Mouse (Mus musculus) small intestine, adult 2 months (tissue): ENCODE measurements around the gene Clptm1l. TPM values are rescaled to one million over a fixed set of nuclear protein-coding genes. Genes with fewer than 3 reads are reported as not detected.

Source experiments
- H3K27ac ChIP-seq: fragments of 200-500 bp; 2 replicates; pipeline ENCODE4 v1.5.1; 2012; ENCODE audit warnings: low read depth, low read length, control low read depth, inconsistent platforms; ENCODE audit not compliant: insufficient read depth
- H3K27me3 ChIP-seq: fragments of 200-500 bp; 2 replicates; pipeline ENCODE4 v1.6.1; 2012; ENCODE audit warnings: mild to moderate bottlenecking, moderate library complexity, low read length, inconsistent platforms; ENCODE audit not compliant: control insufficient read depth, insufficient read depth
- H3K36me3 ChIP-seq: fragments of 200-500 bp; 2 replicates; pipeline ENCODE4 v1.6.1; 2012; ENCODE audit warnings: mild to moderate bottlenecking, low read length, control low read depth, inconsistent platforms; ENCODE audit not compliant: control insufficient read depth, insufficient read depth
- H3K4me1 ChIP-seq: fragments of 200-500 bp; 2 replicates; pipeline ENCODE4 v1.6.1; 2012; ENCODE audit warnings: low read length, inconsistent platforms, mixed read lengths; ENCODE audit not compliant: control insufficient read depth, insufficient read depth, insufficient read length
- H3K4me3 ChIP-seq: fragments of 200-500 bp; 2 replicates; pipeline ENCODE4 v1.5.1; 2012; ENCODE audit warnings: low read depth, mild to moderate bottlenecking, control low read depth, inconsistent platforms, low read length, moderate library complexity
- CTCF ChIP-seq: fragments of 200-500 bp; IDR thresholded peaks from 2 replicates; pipeline ENCODE4 v1.5.1; 2012; ENCODE audit warnings: low read depth, mild to moderate bottlenecking, control low read depth, inconsistent platforms, low read length, moderate library complexity, mixed read lengths; ENCODE audit not compliant: insufficient replicate concordance, insufficient read length; ENCODE audit errors: extremely low read depth
- POLR2A ChIP-seq: fragments of 200-500 bp; IDR thresholded peaks from 2 replicates; pipeline ENCODE4 v1.6.1; 2012; ENCODE audit warnings: low read depth, mild to moderate bottlenecking, control low read depth, inconsistent platforms, low read length, moderate library complexity
- WGBS: fragments of 180-500 bp; shearing (Covaris S2); methylation state at CpG from one replicate; pipeline ENCODE4 v1.1.7; 2018; 5-methylcytosine and 5-hydroxymethylcytosine counted together
- polyA plus RNA-seq: library from polyadenylated mRNA; depleted of rRNA; stranded (reverse); fragments of >200 nt; gene quantifications from 2 replicates; pipeline ENCODE4 v1.2.3, GENCODE M21; 2012; rRNA removed

The Clptm1l gene
- 107 and 134 TPM in 2 replicates for polyA plus RNA-seq

GRCm38 (mm10) chr13:73603522-73604155, at the start of gene Clptm1l:
Clptm1l (plus strand) TSS chr13:73604006.
- no peaks in the 10 kb centered on the region for H3K27me3 ChIP-seq
- WGBS = under 1% methylated on average over 53 of the region's 53 CpGs
- peak within 1 kb of the TSS; percentile 93 for H3K4me3 ChIP-seq
- peaks cover 15% of the 10 kb centered on the region for H3K36me3 ChIP-seq
- peak within 1 kb of the TSS; percentile 67 for H3K27ac ChIP-seq
- H3K4me1 ChIP-seq = peaks cover 9% of the 10 kb centered on the region
- TF ChIP-seq POLR2A (peak; percentile 73), CTCF (no peak)

GRCm38 (mm10) chr13:73564201-73564600, 39.6 kb upstream of the Clptm1l start:
- H3K27ac ChIP-seq = no peak overlapping the region
- H3K36me3 ChIP-seq = no peaks in the 10 kb centered on the region
- H3K4me3 ChIP-seq = no peak overlapping the region
- 83% methylated on average over 5 of the region's 5 CpGs for WGBS
- H3K27me3 ChIP-seq = no peaks in the 10 kb centered on the region
- H3K4me1 ChIP-seq = no peaks in the 10 kb centered on the region
- TF ChIP-seq POLR2A (no peak), CTCF (no peak)

GRCm38 (mm10) chr13:73575051-73575450, 28.8 kb upstream of the Clptm1l start:
- no peaks in the 10 kb centered on the region for H3K4me1 ChIP-seq
- H3K27ac ChIP-seq = no peak overlapping the region
- no peaks in the 10 kb centered on the region for H3K36me3 ChIP-seq
- H3K27me3 ChIP-seq = no peaks in the 10 kb centered on the region
- TF ChIP-seq CTCF = no peak
- TF ChIP-seq POLR2A = no peak
- no peak overlapping the region for H3K4me3 ChIP-seq

GRCm38 (mm10) chr13:73577277-73577676, 26.5 kb upstream of the Clptm1l start:
- 58% methylated on average over 2 of the region's 2 CpGs for WGBS
- H3K36me3 ChIP-seq = no peaks in the 10 kb centered on the region
- no peak overlapping the region for H3K4me3 ChIP-seq
- H3K27me3 ChIP-seq = no peaks in the 10 kb centered on the region
- no peak for TF ChIP-seq CTCF
- TF ChIP-seq POLR2A = no peak
- H3K4me1 ChIP-seq = no peaks in the 10 kb centered on the region
- no peak overlapping the region for H3K27ac ChIP-seq

- TF ChIP-seq POLR2A = no peak
- no peak for TF ChIP-seq CTCF
- Histone ChIP-seq H3K4me1 (no peaks in the 10 kb centered on the region), H3K27me3 (no peaks in the 10 kb centered on the region), H3K36me3 (no peaks in the 10 kb centered on the region), H3K4me3 (no peak overlapping the region), H3K27ac (no peak overlapping the region)
- WGBS = 60% methylated on average over 3 of the region's 3 CpGs
These were observed 12.3 kb upstream of the Clptm1l start for GRCm38 (mm10) chr13:73591488-73591887.

GRCm38 (mm10) chr13:73592546-73592945, 11.3 kb upstream of the Clptm1l start:
- Histone ChIP-seq H3K27me3 (no peaks in the 10 kb centered on the region), H3K4me1 (no peaks in the 10 kb centered on the region), H3K4me3 (no peak overlapping the region), H3K27ac (no peak overlapping the region), H3K36me3 (no peaks in the 10 kb centered on the region)
- WGBS = 32% methylated on average over 2 of the region's 2 CpGs
- TF ChIP-seq POLR2A = no peak
- TF ChIP-seq CTCF = no peak

- WGBS = 53% methylated on average over 4 of the region's 4 CpGs
- no peak for TF ChIP-seq CTCF
- no peak for TF ChIP-seq POLR2A
- Histone ChIP-seq H3K36me3 (no peaks in the 10 kb centered on the region), H3K4me3 (no peak overlapping the region), H3K27ac (no peak overlapping the region), H3K27me3 (no peaks in the 10 kb centered on the region), H3K4me1 (no peaks in the 10 kb centered on the region)
These were observed 7.5 kb upstream of the Clptm1l start for GRCm38 (mm10) chr13:73596276-73596675.
